Mouse (Mus musculus) forebrain, embryonic 10.5 days (tissue): ENCODE results near the gene Lsamp. TPM values are rescaled to one million over a fixed set of nuclear protein-coding genes. Genes with fewer than 3 reads are reported as not detected.
A peak's percentile ranks its signal among the peaks of the same experiment; 100 is the strongest.

Experiments
- DNase-seq: peaks from one replicate; pipeline ENCODE4 v3.0.0-alpha.2; 2017; ENCODE audit warnings: low spot score; ENCODE audit errors: extremely low spot score
- H3K27ac ChIP-seq: fragments of 300-500 bp; sonication (generic); 2 replicates; pipeline ENCODE4 v1.5.1; 2016; ENCODE audit warnings: mild to moderate bottlenecking
- H3K27me3 ChIP-seq: fragments of 300-500 bp; sonication (generic); 2 replicates; pipeline ENCODE4 v1.6.1; 2016; ENCODE audit warnings: mild to moderate bottlenecking; ENCODE audit not compliant: poor library complexity, severe bottlenecking
- H3K36me3 ChIP-seq: fragments of 300-500 bp; sonication (generic); replicated peaks from 2 replicates; pipeline ENCODE4 v1.6.1; 2016; ENCODE audit warnings: mild to moderate bottlenecking, moderate library complexity
- H3K4me1 ChIP-seq: fragments of 300-500 bp; sonication (generic); 2 replicates; pipeline ENCODE4 v1.6.1; 2016
- H3K4me3 ChIP-seq: fragments of 300-500 bp; sonication (generic); 2 replicates; pipeline ENCODE4 v1.5.1; 2016; ENCODE audit warnings: mild to moderate bottlenecking, moderate library complexity
- H3K9me3 ChIP-seq: fragments of 300-500 bp; sonication (generic); 2 replicates; pipeline ENCODE4 v1.6.1; 2016; ENCODE audit warnings: mild to moderate bottlenecking, moderate library complexity
- WGBS: fragments of 180-500 bp; shearing (Covaris S2); methylation state at CpG from one replicate; pipeline ENCODE4 v1.1.7; 2016; 5-methylcytosine and 5-hydroxymethylcytosine counted together
- polyA plus RNA-seq: library from polyadenylated mRNA; unstranded; fragments of >200 nt; fragmentation: Nextera tagmentation; extraction: Ambion mirVana; gene quantifications from 2 replicates; pipeline ENCODE4 v1.2.1, GENCODE M21; 2016

The Lsamp gene
- polyA plus RNA-seq, 1 experiment from 2014 or later: 13.7 TPM

GRCm38 (mm10) chr16:41748759-41749158 is 1764.6 kb downstream of the Lsamp start:
- Histone ChIP-seq H3K36me3 (no peaks in the 10 kb centered on the region), H3K27ac (no peak overlapping the region), H3K4me1 (peaks cover 9% of the 10 kb centered on the region), H3K9me3 (no peaks in the 10 kb centered on the region), H3K4me3 (no peak overlapping the region), H3K27me3 (no peaks in the 10 kb centered on the region)
- no peak for DNase-seq
- WGBS: 87% methylated on average over 2 of the region's 2 CpGs

GRCm38 (mm10) chr16:41764285-41764684 is 1780.1 kb downstream of the Lsamp start:
- no peaks in the 10 kb centered on the region for H3K9me3 ChIP-seq
- H3K27me3 ChIP-seq: no peaks in the 10 kb centered on the region
- 89% methylated on average over 6 of the region's 6 CpGs for WGBS
- H3K27ac ChIP-seq: no peak overlapping the region
- no peak for DNase-seq
- H3K4me3 ChIP-seq: no peak overlapping the region
- no peaks in the 10 kb centered on the region for H3K4me1 ChIP-seq
- H3K36me3 ChIP-seq: no peaks in the 10 kb centered on the region

- Histone ChIP-seq H3K4me1 (peaks cover 15% of the 10 kb centered on the region), H3K4me3 (no peak overlapping the region), H3K36me3 (no peaks in the 10 kb centered on the region), H3K9me3 (no peaks in the 10 kb centered on the region), H3K27ac (peak overlapping the region; percentile 40; the same call in 1 of the 2 replicates), H3K27me3 (no peaks in the 10 kb centered on the region)
- 77% methylated on average over 4 of the region's 4 CpGs for WGBS
- no peak for DNase-seq
These were observed 1787.4 kb downstream of the Lsamp start for GRCm38 (mm10) chr16:41771427-41772125.

- no peaks in the 10 kb centered on the region for H3K27me3 ChIP-seq
- H3K9me3 ChIP-seq: no peaks in the 10 kb centered on the region
- no peak overlapping the region for H3K4me3 ChIP-seq
- no peaks in the 10 kb centered on the region for H3K36me3 ChIP-seq
- no peak overlapping the region for H3K27ac ChIP-seq
- WGBS: 85% methylated on average over 1 of the region's 1 CpGs
- H3K4me1 ChIP-seq: no peaks in the 10 kb centered on the region; the same call in 1 of the 2 replicates
- no peak for DNase-seq
These were observed 1793.4 kb downstream of the Lsamp start for GRCm38 (mm10) chr16:41777586-41777985.

GRCm38 (mm10) chr16:41785600-41785999 is 1801.4 kb downstream of the Lsamp start:
- Histone ChIP-seq H3K36me3 (no peaks in the 10 kb centered on the region), H3K4me1 (peaks cover 14% of the 10 kb centered on the region), H3K9me3 (no peaks in the 10 kb centered on the region), H3K4me3 (no peak overlapping the region), H3K27ac (no peak overlapping the region), H3K27me3 (no peaks in the 10 kb centered on the region)
- WGBS: 83% methylated on average over 2 of the region's 2 CpGs
- DNase-seq: no peak

- H3K4me3 ChIP-seq: no peak overlapping the region
- H3K27ac ChIP-seq: no peak overlapping the region
- H3K9me3 ChIP-seq: no peaks in the 10 kb centered on the region
- H3K36me3 ChIP-seq: no peaks in the 10 kb centered on the region
- 69% methylated on average over 3 of the region's 3 CpGs for WGBS
- H3K4me1 ChIP-seq: peaks cover 14% of the 10 kb centered on the region
- DNase-seq: no peak
- H3K27me3 ChIP-seq: no peaks in the 10 kb centered on the region
These were observed 1802.5 kb downstream of the Lsamp start for GRCm38 (mm10) chr16:41786704-41787103.

GRCm38 (mm10) chr16:41787146-41787545 is 1803.0 kb downstream of the Lsamp start:
- DNase-seq: no peak
- WGBS: 78% methylated on average over 1 of the region's 1 CpGs
- no peaks in the 10 kb centered on the region for H3K27me3 ChIP-seq
- no peaks in the 10 kb centered on the region for H3K9me3 ChIP-seq
- no peaks in the 10 kb centered on the region for H3K36me3 ChIP-seq
- H3K27ac ChIP-seq: no peak overlapping the region
- H3K4me3 ChIP-seq: no peak overlapping the region
- peaks cover 14% of the 10 kb centered on the region for H3K4me1 ChIP-seq

- Histone ChIP-seq H3K4me1 (peaks cover 14% of the 10 kb centered on the region), H3K27ac (no peak overlapping the region)
- 89% methylated on average over 2 of the region's 2 CpGs for WGBS
These were observed 1805.9 kb downstream of the Lsamp start for GRCm38 (mm10) chr16:41790016-41790415.

GRCm38 (mm10) chr16:41820369-41820768 is 1836.2 kb downstream of the Lsamp start:
- no peaks in the 10 kb centered on the region for H3K9me3 ChIP-seq
- no peak for DNase-seq
- WGBS: 92% methylated on average over 6 of the region's 6 CpGs
- H3K36me3 ChIP-seq: no peaks in the 10 kb centered on the region
- H3K4me1 ChIP-seq: no peaks in the 10 kb centered on the region
- no peak overlapping the region for H3K4me3 ChIP-seq
- H3K27me3 ChIP-seq: no peaks in the 10 kb centered on the region
- H3K27ac ChIP-seq: no peak overlapping the region

More at GRCm38 (mm10) chr16:41790016-41790415, 1805.9 kb downstream of the Lsamp start:
- no peaks in the 10 kb centered on the region for H3K27me3 ChIP-seq
- DNase-seq: no peak
- no peaks in the 10 kb centered on the region for H3K9me3 ChIP-seq
- no peak overlapping the region for H3K4me3 ChIP-seq
- no peaks in the 10 kb centered on the region for H3K36me3 ChIP-seq

GRCm38 (mm10) chr16:41826899-41827604 is 1842.9 kb downstream of the Lsamp start:
- Histone ChIP-seq H3K9me3 (no peaks in the 10 kb centered on the region), H3K36me3 (no peaks in the 10 kb centered on the region), H3K4me1 (peaks cover 12% of the 10 kb centered on the region), H3K27me3 (no peaks in the 10 kb centered on the region), H3K4me3 (no peak overlapping the region), H3K27ac (peak overlapping the region; percentile 41; the same call in 1 of the 2 replicates)
- 54% methylated on average over 5 of the region's 5 CpGs for WGBS
- no peak for DNase-seq

- Histone ChIP-seq H3K27ac (peak overlapping the region; percentile 41; the same call in 1 of the 2 replicates), H3K36me3 (no peaks in the 10 kb centered on the region), H3K4me1 (peaks cover 12% of the 10 kb centered on the region), H3K4me3 (no peak overlapping the region), H3K27me3 (no peaks in the 10 kb centered on the region), H3K9me3 (no peaks in the 10 kb centered on the region)
- no peak for DNase-seq
- WGBS: 51% methylated on average over 3 of the region's 3 CpGs
These were observed 1843.4 kb downstream of the Lsamp start for GRCm38 (mm10) chr16:41827605-41827948.

- Histone ChIP-seq H3K27me3 (no peaks in the 10 kb centered on the region), H3K4me3 (no peak overlapping the region), H3K36me3 (no peaks in the 10 kb centered on the region), H3K9me3 (no peaks in the 10 kb centered on the region), H3K4me1 (no peaks in the 10 kb centered on the region), H3K27ac (no peak overlapping the region)
- no peak for DNase-seq
- WGBS: 84% methylated on average over 3 of the region's 3 CpGs
These were observed 1850.5 kb downstream of the Lsamp start for GRCm38 (mm10) chr16:41834637-41835036.

GRCm38 (mm10) chr16:41835745-41836144 is 1851.6 kb downstream of the Lsamp start:
- no peak for DNase-seq
- 66% methylated on average over 6 of the region's 6 CpGs for WGBS
- no peaks in the 10 kb centered on the region for H3K27me3 ChIP-seq
- H3K9me3 ChIP-seq: no peaks in the 10 kb centered on the region
- no peak overlapping the region for H3K4me3 ChIP-seq
- no peaks in the 10 kb centered on the region for H3K4me1 ChIP-seq
- H3K27ac ChIP-seq: no peak overlapping the region
- H3K36me3 ChIP-seq: no peaks in the 10 kb centered on the region
